ENCODE assay signal across 10 mouse cellular contexts in the genomic region with DNA sequence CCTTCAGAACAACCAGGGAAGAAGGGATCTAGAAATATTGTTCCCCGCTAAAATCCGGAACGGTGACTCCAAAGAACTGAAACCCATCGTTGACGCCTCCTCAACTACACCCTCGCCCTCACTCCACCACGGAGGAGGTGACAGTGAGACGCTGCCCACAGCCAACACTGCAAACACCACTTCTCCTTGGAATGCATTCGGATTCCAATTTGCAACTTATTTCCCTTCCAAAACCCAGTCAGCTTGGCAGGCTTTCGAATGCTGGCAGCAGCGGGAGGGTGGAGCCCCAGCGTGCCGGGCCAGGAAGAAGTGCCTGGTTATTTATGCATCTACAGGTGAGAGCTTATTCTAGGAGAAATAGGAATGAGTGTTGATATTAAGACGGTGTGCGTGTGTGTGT.
DNase-seq lines count a peak whose midpoint lies in the region; ATAC-seq and TF ChIP-seq lines count a peak whose summit lies in the region.
"Had no signal": no experiment of that assay in that cellular context is flagged by ENCODE, and none has a peak within 500 bp of the region (broad histone marks: within the 10 kb centered on the region; RNA-seq: fewer than 3 reads in every experiment).

No protein-coding gene starts in this region.

- no peak for TF ChIP-seq POLR2A in kidney, adult 2 months (IDR thresholded peaks at IDR 0.05; ENCODE audit: low read depth, low read length)

- ATAC-seq in kidney, embryonic 14.5 days (ENCODE audit: low FRiP score, low TSS enrichment), result no peak
- no peak for ATAC-seq in erythroblast, adult 5-6 weeks (replicated peaks; ENCODE audit: low FRiP score, poor library complexity, severe bottlenecking)
- ATAC-seq in hindbrain, embryonic 13.5 days (ENCODE audit: low FRiP score), result no peak

- H3K27me3 ChIP-seq in kidney, adult 2 months (replicated peaks; ENCODE audit: control insufficient read depth, insufficient read depth, low read length), result no peaks in the 10 kb centered on the region
- no peaks in the 10 kb centered on the region for H3K27me3 ChIP-seq in kidney, embryonic 14.5 days (ENCODE audit: control insufficient read depth, insufficient read depth, low read length)
- H3K27me3 ChIP-seq in hindbrain, embryonic 13.5 days, result no peaks in the 10 kb centered on the region; the same call in 1 of the 2 replicates

- intact Hi-C loops in left cerebral cortex, adult 2 months (cut with DNase I), result loop anchor here (5.0 kb wide), 1 partner anchor 85 kb away; the partner anchor contains the start of gene Sdk2

- no peak overlapping the region for H3K4me2 ChIP-seq in kidney, embryonic 14.5 days (replicated peaks; ENCODE audit: low read depth, low read length)
- H3K4me2 ChIP-seq in hindbrain, embryonic 13.5 days, result no peak overlapping the region
- H3K4me2 ChIP-seq: embryonic facial prominence, embryonic 13.5 days had no signal

- H3K9me3 ChIP-seq in kidney, embryonic 14.5 days (ENCODE audit: control insufficient read depth, low read length), result no peaks in the 10 kb centered on the region
- no peaks in the 10 kb centered on the region for H3K9me3 ChIP-seq in hindbrain, embryonic 13.5 days
- H3K9me3 ChIP-seq: embryonic facial prominence, embryonic 13.5 days had no signal

- no peak overlapping the region for H3K27ac ChIP-seq in kidney, adult 2 months (ENCODE audit: insufficient read depth, low read depth, low read length)
- H3K27ac ChIP-seq in left cerebral cortex, adult 2 months, result no peak overlapping the region
- no peak overlapping the region for H3K27ac ChIP-seq in kidney, embryonic 14.5 days (ENCODE audit: low read depth, low read length)
- H3K27ac ChIP-seq in hindbrain, embryonic 13.5 days, result no peak overlapping the region
- H3K27ac ChIP-seq: embryonic facial prominence, embryonic 13.5 days; macrophage had no signal

- peak; percentile 3 for DNase-seq in kidney, adult 11 months
- DNase-seq in kidney, adult 2 months, result no peak
- peak; percentile 33 to 70 for DNase-seq in cerebellum, postnatal 14 days
- peak; percentile 51 to 61 for DNase-seq in left cerebral cortex, adult 2 months (ENCODE audit: extremely low spot score in 1 of 2, low spot score in 2 of 2)
- peak; percentile 62 for DNase-seq in right cerebral cortex, postnatal 14 days

- H3K9ac ChIP-seq in kidney, embryonic 14.5 days (ENCODE audit: low read depth, low read length), result no peak overlapping the region
- H3K9ac ChIP-seq in hindbrain, embryonic 13.5 days, result no peak overlapping the region
- H3K9ac ChIP-seq: embryonic facial prominence, embryonic 13.5 days had no signal

- no peak overlapping the region for H3K4me3 ChIP-seq in kidney, adult 2 months (ENCODE audit: insufficient read depth, low read depth, low read length)
- no peak overlapping the region for H3K4me3 ChIP-seq in left cerebral cortex, adult 2 months
- no peak overlapping the region for H3K4me3 ChIP-seq in kidney, embryonic 14.5 days (ENCODE audit: low read length)
- H3K4me3 ChIP-seq in hindbrain, embryonic 13.5 days, result no peak overlapping the region
- H3K4me3 ChIP-seq: embryonic facial prominence, embryonic 13.5 days had no signal

- H3K4me1 ChIP-seq in kidney, adult 2 months (ENCODE audit: control insufficient read depth, insufficient read depth, low read length), result no peaks in the 10 kb centered on the region
- H3K4me1 ChIP-seq in kidney, embryonic 14.5 days (ENCODE audit: control insufficient read depth, insufficient read depth, low read length), result no peaks in the 10 kb centered on the region
- H3K4me1 ChIP-seq in hindbrain, embryonic 13.5 days (replicated peaks), result 0 out of 2 replicates have a peak, but pooled peaks cover 2% of the 10 kb centered on the region
- H3K4me1 ChIP-seq: embryonic facial prominence, embryonic 13.5 days had no signal

- WGBS in kidney, adult 2 months, result 82% methylated on average over 15 of the region's 15 CpGs
- 89% methylated on average over 15 of the region's 15 CpGs for WGBS in kidney, embryonic 14.5 days
- 89% methylated on average over 15 of the region's 15 CpGs for WGBS in hindbrain, embryonic 13.5 days

- no peaks in the 10 kb centered on the region for H3K36me3 ChIP-seq in kidney, adult 2 months (ENCODE audit: control insufficient read depth, insufficient read depth, low read length)
- H3K36me3 ChIP-seq in kidney, embryonic 14.5 days (ENCODE audit: control insufficient read depth, insufficient read depth, low read length), result no peaks in the 10 kb centered on the region
- no peaks in the 10 kb centered on the region for H3K36me3 ChIP-seq in hindbrain, embryonic 13.5 days
- H3K36me3 ChIP-seq: embryonic facial prominence, embryonic 13.5 days had no signal

- TF ChIP-seq CTCF in kidney, adult 2 months (conservative IDR thresholded peaks at IDR 0.05; ENCODE audit: insufficient read depth, insufficient read length, low read depth, low read length), result no peak
- no peak for TF ChIP-seq CTCF in left cerebral cortex, adult 2 months (IDR thresholded peaks at IDR 0.05)
